Mouse (Mus musculus): ENCODE data around the gene Flad1. TPM values are rescaled to one million over a fixed set of nuclear protein-coding genes. Genes with fewer than 3 reads are reported as not detected.

Flad1 gene
- polyA plus RNA-seq, 1 experiment = 36.1 TPM

DNA sequence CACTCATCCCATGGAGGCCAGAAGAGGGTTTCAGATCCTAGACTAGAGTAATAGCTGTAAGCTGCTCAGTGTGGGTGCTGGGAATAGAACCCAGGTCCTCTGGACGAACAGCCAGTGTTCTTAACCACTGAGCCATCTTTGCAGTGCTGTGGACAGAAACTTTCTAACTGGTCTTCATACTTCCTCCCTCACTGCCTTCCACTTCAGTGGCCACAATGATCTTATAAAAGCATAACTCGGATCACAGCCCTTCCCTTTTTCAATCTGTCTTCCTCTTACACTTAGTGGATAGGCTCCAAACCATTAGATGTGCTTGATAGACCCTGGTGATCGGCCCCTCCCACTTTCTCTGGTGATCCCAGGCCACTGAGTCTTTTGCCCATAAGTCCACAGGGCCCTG, 51.4 kb downstream of the Flad1 start:
- WGBS = 45% methylated on average over 3 of the region's 3 CpGs
- Histone ChIP-seq H3K36me3 (ENCODE audit: control insufficient read depth, insufficient read depth, low read length) (no peaks in the 10 kb centered on the region), H3K27me3 (ENCODE audit: control insufficient read depth, insufficient read depth, low read length) (no peaks in the 10 kb centered on the region), H3K27ac (ENCODE audit: insufficient read depth, low read depth, low read length) (peak overlapping the region; percentile 48; the same call in 1 of the 2 replicates), H3K4me3 (ENCODE audit: low read depth, low read length) (no peak overlapping the region), H3K4me1 (ENCODE audit: control insufficient read depth, insufficient read depth, insufficient read length, low read length) (peaks cover 28% of the 10 kb centered on the region)
- TF ChIP-seq POLR2A (IDR thresholded peaks at IDR 0.05; ENCODE audit: low read depth, low read length) = no peak
- no peak for TF ChIP-seq CTCF (IDR thresholded peaks at IDR 0.05; ENCODE audit: extremely low read depth, insufficient read length, insufficient replicate concordance, low read depth, low read length)

DNA sequence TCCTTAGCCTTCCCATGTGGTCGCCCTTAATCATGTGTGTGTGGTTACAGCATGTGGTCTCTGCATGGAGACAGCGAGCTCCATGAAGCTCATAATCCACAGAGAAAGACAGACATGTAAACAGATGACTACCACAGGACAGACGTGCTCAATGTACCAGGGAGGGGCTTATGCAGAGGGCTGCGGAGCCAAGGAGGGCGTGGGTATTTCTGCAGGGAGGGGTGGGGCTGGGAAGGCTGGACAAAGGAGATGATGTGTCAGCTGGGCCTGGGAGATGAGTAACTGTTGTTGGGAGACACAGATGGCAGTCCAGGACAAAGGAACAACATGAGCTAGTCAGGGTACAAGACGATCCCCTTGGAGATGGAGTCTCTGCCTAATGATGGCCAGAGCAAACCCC, 52.0 kb downstream of the Flad1 start:
- TF ChIP-seq POLR2A (IDR thresholded peaks at IDR 0.05; ENCODE audit: low read depth, low read length) (no peak), CTCF (IDR thresholded peaks at IDR 0.05; ENCODE audit: extremely low read depth, insufficient read length, insufficient replicate concordance, low read depth, low read length) (no peak)
- no peaks in the 10 kb centered on the region for H3K36me3 ChIP-seq (ENCODE audit: control insufficient read depth, insufficient read depth, low read length)
- 45% methylated on average over 6 of the region's 6 CpGs for WGBS
- H3K4me1 ChIP-seq (ENCODE audit: control insufficient read depth, insufficient read depth, insufficient read length, low read length) = peaks cover 29% of the 10 kb centered on the region
- peak overlapping the region; percentile 48; the same call in 1 of the 2 replicates for H3K27ac ChIP-seq (ENCODE audit: insufficient read depth, low read depth, low read length)
- H3K4me3 ChIP-seq (ENCODE audit: low read depth, low read length) = no peak overlapping the region
- H3K27me3 ChIP-seq (ENCODE audit: control insufficient read depth, insufficient read depth, low read length) = no peaks in the 10 kb centered on the region

DNA sequence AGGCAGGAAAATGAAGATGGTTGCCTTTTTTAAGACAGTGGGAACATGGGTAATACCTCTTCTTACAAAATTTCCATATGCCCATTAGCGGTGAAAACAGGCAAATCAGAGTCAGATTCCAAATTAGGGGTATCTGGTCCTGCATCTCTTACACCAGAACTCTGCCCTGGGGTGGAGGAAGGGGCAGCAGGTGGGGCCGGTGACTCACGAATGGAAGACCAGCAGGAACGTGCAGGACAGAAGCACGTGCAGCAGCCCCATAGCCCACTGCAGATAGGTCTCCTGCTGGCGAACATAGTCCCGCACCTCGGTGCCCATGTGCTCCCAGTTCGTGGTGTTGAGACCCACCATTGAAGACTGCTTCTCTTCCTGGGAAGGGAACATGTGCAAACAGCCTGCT, 55.6 kb downstream of the Flad1 start:
- TF ChIP-seq POLR2A (IDR thresholded peaks at IDR 0.05; ENCODE audit: low read depth, low read length) (no peak), CTCF (IDR thresholded peaks at IDR 0.05; ENCODE audit: extremely low read depth, insufficient read length, insufficient replicate concordance, low read depth, low read length) (no peak)
- Histone ChIP-seq H3K36me3 (ENCODE audit: control insufficient read depth, insufficient read depth, low read length) (no peaks in the 10 kb centered on the region), H3K27me3 (ENCODE audit: control insufficient read depth, insufficient read depth, low read length) (no peaks in the 10 kb centered on the region), H3K4me1 (ENCODE audit: control insufficient read depth, insufficient read depth, insufficient read length, low read length) (peaks cover 38% of the 10 kb centered on the region), H3K4me3 (ENCODE audit: low read depth, low read length) (no peak overlapping the region), H3K27ac (ENCODE audit: insufficient read depth, low read depth, low read length) (peak overlapping the region; percentile 79)
- WGBS = 82% methylated on average over 9 of the region's 9 CpGs

DNA sequence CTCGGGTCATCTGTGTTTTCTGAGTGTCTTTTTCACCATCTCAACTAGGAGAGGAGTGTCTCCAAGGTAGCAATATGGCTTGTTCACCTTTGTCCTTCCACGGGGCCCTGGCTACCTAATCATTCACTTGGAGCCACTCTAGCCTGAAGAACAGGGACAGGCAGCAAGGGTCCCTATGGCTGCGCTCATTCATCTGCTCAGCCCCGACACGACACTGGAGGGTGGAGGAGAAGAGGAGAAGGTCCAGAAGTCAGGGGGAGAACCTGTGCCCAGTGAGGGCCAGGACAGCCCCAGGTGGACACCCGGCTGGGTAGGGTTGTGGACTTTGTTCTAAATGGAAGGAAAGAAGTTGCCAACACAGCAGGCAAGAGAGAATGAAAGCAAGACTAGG, 56.2 kb downstream of the Flad1 start:
- Histone ChIP-seq H3K4me1 (ENCODE audit: control insufficient read depth, insufficient read depth, insufficient read length, low read length) (peaks cover 39% of the 10 kb centered on the region), H3K27me3 (ENCODE audit: control insufficient read depth, insufficient read depth, low read length) (no peaks in the 10 kb centered on the region), H3K36me3 (ENCODE audit: control insufficient read depth, insufficient read depth, low read length) (no peaks in the 10 kb centered on the region), H3K27ac (ENCODE audit: insufficient read depth, low read depth, low read length) (peak overlapping the region; percentile 98), H3K4me3 (ENCODE audit: low read depth, low read length) (peak overlapping the region; percentile 36; the same call in 1 of the 2 replicates)
- 35% methylated on average over 6 of the region's 6 CpGs for WGBS
- TF ChIP-seq CTCF (IDR thresholded peaks at IDR 0.05; ENCODE audit: extremely low read depth, insufficient read length, insufficient replicate concordance, low read depth, low read length) = no peak

DNA sequence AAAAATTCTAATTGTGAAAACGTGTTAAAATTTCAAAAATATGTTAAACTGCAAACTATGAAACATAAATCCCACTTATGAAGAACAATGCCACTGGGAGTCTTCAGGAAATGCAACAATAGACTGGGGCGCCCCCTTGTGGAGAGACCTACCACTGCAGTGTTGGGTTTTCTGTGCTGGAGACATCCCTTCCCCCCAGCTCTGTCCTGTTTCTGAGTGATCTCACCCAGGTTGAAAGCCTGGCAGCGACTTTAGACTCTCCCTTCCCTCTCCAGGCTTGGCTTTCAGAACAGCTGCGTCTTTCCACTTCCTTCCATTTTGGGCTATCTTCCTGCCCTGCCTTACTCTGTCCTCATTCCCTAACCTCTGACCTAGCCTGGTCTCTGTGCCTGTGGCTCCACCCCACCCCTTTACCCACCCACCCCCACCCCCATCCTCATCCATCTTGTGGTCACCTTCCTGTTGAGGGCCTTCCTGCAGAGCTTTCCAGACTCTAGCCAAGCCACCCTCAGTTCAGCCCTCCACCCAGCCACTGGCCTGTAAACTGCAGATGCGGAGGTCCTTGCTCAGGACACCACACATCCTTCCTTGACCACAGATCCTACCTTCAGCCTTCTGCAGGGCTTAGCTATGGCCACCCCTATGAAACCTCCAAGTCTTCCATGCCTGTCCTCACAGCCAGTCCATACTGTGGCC, 56.7 kb downstream of the Flad1 start:
- no peaks in the 10 kb centered on the region for H3K36me3 ChIP-seq (ENCODE audit: control insufficient read depth, insufficient read depth, low read length)

DNA sequence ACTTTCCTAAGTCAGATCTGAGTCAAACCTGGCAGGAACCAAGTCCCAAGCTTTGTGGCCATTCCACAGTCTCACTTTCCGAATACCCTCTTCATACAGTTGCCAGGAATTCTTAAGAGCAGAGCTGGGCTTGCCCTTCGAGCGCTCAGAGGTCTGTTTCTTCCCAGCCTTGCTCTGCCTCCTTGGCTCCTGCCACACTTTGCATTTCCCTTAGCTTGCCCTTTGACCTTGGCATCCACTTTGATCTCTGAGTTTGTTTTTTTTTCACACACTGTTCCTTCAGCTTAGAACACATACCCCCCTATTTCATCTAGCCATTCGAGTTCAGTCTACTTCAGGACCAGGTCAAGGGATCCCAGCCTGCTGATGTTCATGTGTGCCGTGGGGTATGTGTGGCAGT, 60.4 kb downstream of the Flad1 start:
- Histone ChIP-seq H3K4me1 (ENCODE audit: control insufficient read depth, insufficient read depth, insufficient read length, low read length) (peaks cover 34% of the 10 kb centered on the region), H3K36me3 (ENCODE audit: control insufficient read depth, insufficient read depth, low read length) (no peaks in the 10 kb centered on the region), H3K4me3 (ENCODE audit: low read depth, low read length) (no peak overlapping the region), H3K27ac (ENCODE audit: insufficient read depth, low read depth, low read length) (no peak overlapping the region), H3K27me3 (ENCODE audit: control insufficient read depth, insufficient read depth, low read length) (no peaks in the 10 kb centered on the region)
- WGBS = 39% methylated on average over 5 of the region's 5 CpGs
- no peak for TF ChIP-seq CTCF (IDR thresholded peaks at IDR 0.05; ENCODE audit: extremely low read depth, insufficient read length, insufficient replicate concordance, low read depth, low read length)
- TF ChIP-seq POLR2A (IDR thresholded peaks at IDR 0.05; ENCODE audit: low read depth, low read length) = no peak

More for the DNA sequence above, 56.7 kb downstream of the Flad1 start:
- Histone ChIP-seq H3K27ac (ENCODE audit: insufficient read depth, low read depth, low read length) (peak overlapping the region; percentile 98), H3K4me3 (ENCODE audit: low read depth, low read length) (peak overlapping the region; percentile 36), H3K4me1 (ENCODE audit: control insufficient read depth, insufficient read depth, insufficient read length, low read length) (peaks cover 39% of the 10 kb centered on the region), H3K27me3 (ENCODE audit: control insufficient read depth, insufficient read depth, low read length) (no peaks in the 10 kb centered on the region)
- WGBS = 17% methylated on average over 5 of the region's 5 CpGs
- TF ChIP-seq CTCF (IDR thresholded peaks at IDR 0.05; ENCODE audit: extremely low read depth, insufficient read length, insufficient replicate concordance, low read depth, low read length) = peak; percentile 86; the same call in 1 of the 2 replicates
- TF ChIP-seq POLR2A (IDR thresholded peaks at IDR 0.05; ENCODE audit: low read depth, low read length) = no peak

Other genes with a start within 250 kb of the Flad1 start
- 20.6 and 27.7 TPM in 2 replicates for gene Clk2, start 247.1 kb downstream of the Flad1 start, polyA plus RNA-seq (2012; rRNA removed)
- gene Scamp3, start 234.4 kb downstream of the Flad1 start, polyA plus RNA-seq (2012; rRNA removed) = 57.0 and 96.1 TPM in 2 replicates
- 14.0 and 19.4 TPM in 2 replicates for gene Fam189b, start 228.7 kb downstream of the Flad1 start, polyA plus RNA-seq (2012; rRNA removed)
- gene Gba, start 208.9 kb downstream of the Flad1 start, polyA plus RNA-seq (2012; rRNA removed) = 37.1 and 70.6 TPM in 2 replicates
- gene Thbs3, start 196.7 kb downstream of the Flad1 start, polyA plus RNA-seq (2012; rRNA removed) = 10.5 and 16.0 TPM in 2 replicates
- 92.5 and 181 TPM in 2 replicates for gene Mtx1, start 184.8 kb downstream of the Flad1 start, polyA plus RNA-seq (2012; rRNA removed)
- 0.76 and 139 TPM in 2 replicates for gene Muc1, start 182.8 kb downstream of the Flad1 start, polyA plus RNA-seq (2012; rRNA removed)
- gene Krtcap2, start 165.9 kb downstream of the Flad1 start, polyA plus RNA-seq (2012; rRNA removed) = 120 and 182 TPM in 2 replicates
- gene Trim46, start 165.6 kb downstream of the Flad1 start, polyA plus RNA-seq (2012; rRNA removed) = 4.3 and 8.7 TPM in 2 replicates
- gene Dpm3, start 152.5 kb downstream of the Flad1 start, polyA plus RNA-seq (2012; rRNA removed) = 357 and 440 TPM in 2 replicates
- 81.6 and 97.3 TPM in 2 replicates for gene Slc50a1, start 141.3 kb downstream of the Flad1 start, polyA plus RNA-seq (2012; rRNA removed)
- gene Efna1, start 130.7 kb downstream of the Flad1 start, polyA plus RNA-seq (2012; rRNA removed) = 46.1 and 122 TPM in 2 replicates
- gene Efna3, start 88.9 kb downstream of the Flad1 start, polyA plus RNA-seq (2012; rRNA removed) = 3.9 and 7.0 TPM in 2 replicates
- gene Efna4, start 73.8 kb downstream of the Flad1 start, polyA plus RNA-seq (2012; rRNA removed) = 11.6 and 20.0 TPM in 2 replicates
- gene Adam15, start 61.9 kb downstream of the Flad1 start, polyA plus RNA-seq (2012; rRNA removed) = 48.9 and 70.7 TPM in 2 replicates
- gene Dcst2, start 49.9 kb downstream of the Flad1 start, polyA plus RNA-seq (2012; rRNA removed) = 0.93 and 1.2 TPM in 2 replicates
- gene Dcst1, start 46.6 kb downstream of the Flad1 start, polyA plus RNA-seq (2012; rRNA removed) = 2.0 and 9.1 TPM in 2 replicates
- gene Zbtb7b, start 17.1 kb downstream of the Flad1 start, polyA plus RNA-seq (2012; rRNA removed) = 97.8 and 262 TPM in 2 replicates
- gene Lenep, start 9.1 kb downstream of the Flad1 start, polyA plus RNA-seq (2012; rRNA removed) = 0.85 TPM in 1 of 2 replicates, not detected in the other
- 6.2 and 13.7 TPM in 2 replicates for gene Cks1b, start 6.5 kb upstream of the Flad1 start, polyA plus RNA-seq (2012; rRNA removed)
- 33.6 and 63.5 TPM in 2 replicates for gene Shc1, start 6.6 kb upstream of the Flad1 start, polyA plus RNA-seq (2012; rRNA removed)
- 61.7 and 87.5 TPM in 2 replicates for gene Pygo2, start 18.3 kb upstream of the Flad1 start, polyA plus RNA-seq (2012; rRNA removed)
- 26.8 and 36.5 TPM in 2 replicates for gene Pbxip1, start 24.8 kb upstream of the Flad1 start, polyA plus RNA-seq (2012; rRNA removed)
- gene Pmvk, start 42.7 kb upstream of the Flad1 start, polyA plus RNA-seq (2012; rRNA removed) = 9.0 and 18.3 TPM in 2 replicates
- 3.3 and 4.6 TPM in 2 replicates for gene Kcnn3, start 108.3 kb upstream of the Flad1 start, polyA plus RNA-seq (2012; rRNA removed)

Data from small intestine, adult 2 months (tissue).